Mouse (Mus musculus): Measurements from ENCODE around the gene Aktip. TPM values are rescaled to one million over a fixed set of nuclear protein-coding genes. Genes with fewer than 3 reads are reported as not detected.

Gene Aktip
- polyA plus RNA-seq, 1 experiment from 2014 or later = 49.7 TPM

Other genes starting within 250 kb of the Aktip start
- 8.3 and 13.7 TPM in 2 replicates for gene Rbl2, start 129.9 kb downstream of the Aktip start, polyA plus RNA-seq (2016; fragmentation: Nextera tagmentation; extraction: Ambion mirVana)
- gene Rpgrip1l, start 113.3 kb upstream of the Aktip start, polyA plus RNA-seq (2016; fragmentation: Nextera tagmentation; extraction: Ambion mirVana) = 9.2 and 9.3 TPM in 2 replicates
- gene Fto, start 113.5 kb upstream of the Aktip start, polyA plus RNA-seq (2016; fragmentation: Nextera tagmentation; extraction: Ambion mirVana) = 81.7 and 83.2 TPM in 2 replicates